In genomic region chr2:91986071-91986470, GRCm38 (mm10) we compare ENCODE assay signal across 9 mouse cellular contexts. TPM values are rescaled to one million over a fixed set of nuclear protein-coding genes. Genes with fewer than 3 reads are reported as not detected.
DNase-seq lines count a peak whose midpoint lies in the region; ATAC-seq and TF ChIP-seq lines count a peak whose summit lies in the region.
"Had no signal": no experiment of that assay in that cellular context is flagged by ENCODE, and none has a peak within 500 bp of the region (broad histone marks: within the 10 kb centered on the region; RNA-seq: fewer than 3 reads in every experiment).

No protein-coding gene starts in this region.

- H3K9me3 ChIP-seq in heart, embryonic 13.5 days, result no peaks in the 10 kb centered on the region
- no peaks in the 10 kb centered on the region for H3K9me3 ChIP-seq in heart, embryonic 11.5 days (replicated peaks; ENCODE audit: control insufficient read depth, low read length)
- H3K9me3 ChIP-seq in ES-Bruce4 (replicated peaks; ENCODE audit: control insufficient read depth, insufficient read depth, low read length, poor library complexity, severe bottlenecking), result no peaks in the 10 kb centered on the region
- peaks cover 2% of the 10 kb centered on the region; the same call in 1 of the 2 replicates for H3K9me3 ChIP-seq in forebrain, embryonic 10.5 days
- no peaks in the 10 kb centered on the region; the same call in 1 of the 2 replicates for H3K9me3 ChIP-seq in liver, embryonic 13.5 days (replicated peaks)

- no peak overlapping the region for H3K4me3 ChIP-seq in heart, embryonic 13.5 days
- H3K4me3 ChIP-seq in heart, embryonic 11.5 days (ENCODE audit: low read depth, low read length), result no peak overlapping the region
- no peak overlapping the region for H3K4me3 ChIP-seq in ES-Bruce4 (ENCODE audit: low read depth, low read length)
- H3K4me3 ChIP-seq in forebrain, embryonic 10.5 days, result no peak overlapping the region
- no peak overlapping the region for H3K4me3 ChIP-seq in liver, embryonic 13.5 days (replicated peaks)

- H3K27ac ChIP-seq in heart, embryonic 13.5 days (replicated peaks), result 0 out of 2 replicates have a peak overlapping the region, but pooled peaks have one; percentile 12
- no peak overlapping the region for H3K27ac ChIP-seq in heart, embryonic 11.5 days (ENCODE audit: low read depth, low read length)
- H3K27ac ChIP-seq in ES-Bruce4 (ENCODE audit: insufficient read depth, low read length), result no peak overlapping the region
- H3K27ac ChIP-seq in forebrain, embryonic 10.5 days, result peak overlapping the region; percentile 71
- no peak overlapping the region; the same call in 1 of the 2 replicates for H3K27ac ChIP-seq in liver, embryonic 13.5 days

- ATAC-seq in heart, embryonic 13.5 days (ENCODE audit: extremely low read depth, insufficient number of reproducible peaks, low FRiP score, low TSS enrichment), result no peak
- no peak for ATAC-seq in heart, embryonic 11.5 days (replicated peaks; ENCODE audit: insufficient number of reproducible peaks, low FRiP score, low TSS enrichment)
- peak; percentile 45 for ATAC-seq in liver, embryonic 13.5 days (ENCODE audit: low read depth)

- H3K4me1 ChIP-seq in heart, embryonic 13.5 days, result peaks cover 28% of the 10 kb centered on the region
- peaks cover 13% of the 10 kb centered on the region for H3K4me1 ChIP-seq in heart, embryonic 11.5 days (ENCODE audit: control insufficient read depth, insufficient read depth, low read length)
- H3K4me1 ChIP-seq in ES-Bruce4 (ENCODE audit: control insufficient read depth, insufficient read depth, low read length), result peaks cover 3% of the 10 kb centered on the region
- peaks cover 44% of the 10 kb centered on the region for H3K4me1 ChIP-seq in forebrain, embryonic 10.5 days
- peaks cover 25% of the 10 kb centered on the region for H3K4me1 ChIP-seq in liver, embryonic 13.5 days (replicated peaks)

- WGBS in heart, embryonic 13.5 days, result 10% methylated on average over 5 of the region's 5 CpGs
- WGBS in heart, embryonic 11.5 days (ENCODE audit: insufficient replicate concordance), result 9% methylated on average over 5 of the region's 5 CpGs
- 2% methylated on average over 5 of the region's 5 CpGs for WGBS in forebrain, embryonic 10.5 days
- WGBS in liver, embryonic 13.5 days (ENCODE audit: insufficient replicate concordance), result 5% methylated on average over 5 of the region's 5 CpGs

- no peak for DNase-seq in forebrain, embryonic 10.5 days (ENCODE audit: extremely low spot score, low spot score)
- no peak for DNase-seq in liver, embryonic 13.5 days
- DNase-seq in retina, embryonic 14.5 days (ENCODE audit: low spot score), result peak; percentile 78
- DNase-seq in spleen, postnatal 4 days (ENCODE audit: low spot score in 2 of 2), result no peak
- no peak for DNase-seq in left cerebral cortex, adult 8-10 months (ENCODE audit: low spot score in 2 of 2)

- peaks cover 26% of the 10 kb centered on the region for H3K36me3 ChIP-seq in heart, embryonic 13.5 days
- H3K36me3 ChIP-seq in heart, embryonic 11.5 days (ENCODE audit: control insufficient read depth, insufficient read depth, low read length), result 0 out of 2 replicates have a peak, but pooled peaks cover 3% of the 10 kb centered on the region
- H3K36me3 ChIP-seq in ES-Bruce4 (ENCODE audit: control insufficient read depth, insufficient read depth, low read length, poor library complexity, severe bottlenecking), result no peaks in the 10 kb centered on the region
- H3K36me3 ChIP-seq in forebrain, embryonic 10.5 days (replicated peaks), result no peaks in the 10 kb centered on the region
- H3K36me3 ChIP-seq in liver, embryonic 13.5 days, result no peaks in the 10 kb centered on the region

- TF ChIP-seq POLR2A in ES-Bruce4 (IDR thresholded peaks at IDR 0.05; ENCODE audit: insufficient read depth, low read length), result no peak

- H3K9ac ChIP-seq in heart, embryonic 13.5 days, result no peak overlapping the region; the same call in 1 of the 2 replicates
- no peak overlapping the region for H3K9ac ChIP-seq in heart, embryonic 11.5 days (ENCODE audit: low read depth, low read length)
- H3K9ac ChIP-seq in ES-Bruce4 (ENCODE audit: low read depth, poor library complexity, severe bottlenecking), result no peak overlapping the region
- H3K9ac ChIP-seq in liver, embryonic 13.5 days, result no peak overlapping the region

- TF ChIP-seq EP300 in ES-Bruce4 (IDR thresholded peaks at IDR 0.05; ENCODE audit: insufficient read depth, low read depth, low read length), result no peak

- H3K27me3 ChIP-seq in heart, embryonic 13.5 days (replicated peaks), result 0 out of 2 replicates have a peak, but pooled peaks cover 6% of the 10 kb centered on the region
- no peaks in the 10 kb centered on the region for H3K27me3 ChIP-seq in heart, embryonic 11.5 days (ENCODE audit: control insufficient read depth, insufficient read depth, low read length)
- H3K27me3 ChIP-seq in ES-Bruce4 (ENCODE audit: control insufficient read depth, insufficient read depth, low read length, poor library complexity, severe bottlenecking), result no peaks in the 10 kb centered on the region
- H3K27me3 ChIP-seq in forebrain, embryonic 10.5 days (ENCODE audit: poor library complexity, severe bottlenecking), result peaks cover 19% of the 10 kb centered on the region
- peaks cover 13% of the 10 kb centered on the region for H3K27me3 ChIP-seq in liver, embryonic 13.5 days

- peak; percentile 48 for TF ChIP-seq CTCF in ES-Bruce4 (IDR thresholded peaks at IDR 0.05; ENCODE audit: low read depth, low read length)

- H3K4me2 ChIP-seq in heart, embryonic 13.5 days, result no peak overlapping the region
- no peak overlapping the region for H3K4me2 ChIP-seq in heart, embryonic 11.5 days
- no peak overlapping the region for H3K4me2 ChIP-seq in liver, embryonic 13.5 days

RNA-seq across cellular contexts. Expression of gene Dgkz, which starts 10.4 kb away (rescaled TPM):
- polyA plus RNA-seq in heart, embryonic 13.5 days (2015; fragmentation: Nextera tagmentation; extraction: Ambion mirVana), result 37.9 and 43.4 TPM in 2 replicates
- polyA plus RNA-seq in heart, embryonic 11.5 days (2014; fragmentation: Nextera tagmentation; extraction: Ambion mirVana), result 42.1 and 49.6 TPM in 2 replicates
- 28.1 and 29.6 TPM in 2 replicates for polyA plus RNA-seq in ES-Bruce4 (2011; ENCODE audit: insufficient read depth, insufficient read length, low read depth, missing spikeins)
- polyA plus RNA-seq in forebrain, embryonic 10.5 days (2016; fragmentation: Nextera tagmentation; extraction: Ambion mirVana), result 35.1 and 39.1 TPM in 2 replicates
- 24.7 and 28.0 TPM in 2 replicates for polyA plus RNA-seq in liver, embryonic 13.5 days (2015; fragmentation: Nextera tagmentation; extraction: Ambion mirVana)
- total RNA-seq in left cerebral cortex, adult 8-10 months (2022), result 100 to 1,000 TPM; 414 to 471 (median 424) TPM

RNA-seq across cellular contexts. Expression of gene Creb3l1, which starts 38.2 kb away (rescaled TPM):
- polyA plus RNA-seq in heart, embryonic 13.5 days (2015; fragmentation: Nextera tagmentation; extraction: Ambion mirVana), result 6.9 and 9.0 TPM in 2 replicates
- 8.2 TPM in 2 replicates for polyA plus RNA-seq in heart, embryonic 11.5 days (2014; fragmentation: Nextera tagmentation; extraction: Ambion mirVana)
- 10.5 and 10.9 TPM in 2 replicates for polyA plus RNA-seq in ES-Bruce4 (2011; ENCODE audit: insufficient read depth, insufficient read length, low read depth, missing spikeins)
- polyA plus RNA-seq in forebrain, embryonic 10.5 days (2016; fragmentation: Nextera tagmentation; extraction: Ambion mirVana), result 0.73 and 0.86 TPM in 2 replicates
- polyA plus RNA-seq in liver, embryonic 13.5 days (2015; fragmentation: Nextera tagmentation; extraction: Ambion mirVana), result 1.1 and 1.4 TPM in 2 replicates
- total RNA-seq in left cerebral cortex, adult 8-10 months (2022), result 1 to 10 TPM; 1.3 to 2.2 (median 1.8) TPM

RNA-seq across cellular contexts. Expression of gene Gm9821, which starts 40.6 kb away (rescaled TPM):
- polyA plus RNA-seq in heart, embryonic 13.5 days (2015; fragmentation: Nextera tagmentation; extraction: Ambion mirVana), result 1.6 and 2.2 TPM in 2 replicates
- 1.8 and 2.8 TPM in 2 replicates for polyA plus RNA-seq in heart, embryonic 11.5 days (2014; fragmentation: Nextera tagmentation; extraction: Ambion mirVana)
- polyA plus RNA-seq in ES-Bruce4 (2011; ENCODE audit: insufficient read depth, insufficient read length, low read depth, missing spikeins), result not detected in 2 replicates
- 0.44 and 0.52 TPM in 2 replicates for polyA plus RNA-seq in forebrain, embryonic 10.5 days (2016; fragmentation: Nextera tagmentation; extraction: Ambion mirVana)
- 0.80 and 0.89 TPM in 2 replicates for polyA plus RNA-seq in liver, embryonic 13.5 days (2015; fragmentation: Nextera tagmentation; extraction: Ambion mirVana)
- not detected for total RNA-seq in left cerebral cortex, adult 8-10 months (2022)
- total RNA-seq: heart, postnatal 14 days had no signal

RNA-seq across cellular contexts. Expression of gene Mdk, which starts 54.0 kb away (rescaled TPM):
- polyA plus RNA-seq in heart, embryonic 13.5 days (2015; fragmentation: Nextera tagmentation; extraction: Ambion mirVana), result 603 and 654 TPM in 2 replicates
- polyA plus RNA-seq in heart, embryonic 11.5 days (2014; fragmentation: Nextera tagmentation; extraction: Ambion mirVana), result 842 and 965 TPM in 2 replicates
- 156 and 167 TPM in 2 replicates for polyA plus RNA-seq in ES-Bruce4 (2011; ENCODE audit: insufficient read depth, insufficient read length, low read depth, missing spikeins)
- 1,773 and 1,865 TPM in 2 replicates for polyA plus RNA-seq in forebrain, embryonic 10.5 days (2016; fragmentation: Nextera tagmentation; extraction: Ambion mirVana)
- polyA plus RNA-seq in liver, embryonic 13.5 days (2015; fragmentation: Nextera tagmentation; extraction: Ambion mirVana), result 50.1 and 52.2 TPM in 2 replicates
- 10 to 100 TPM; 17.9 to 21.1 (median 19.8) TPM for total RNA-seq in left cerebral cortex, adult 8-10 months (2022)

RNA-seq across cellular contexts. Expression of gene Chrm4, which starts 59.0 kb away (rescaled TPM):
- not detected in 2 replicates for polyA plus RNA-seq in heart, embryonic 13.5 days (2015; fragmentation: Nextera tagmentation; extraction: Ambion mirVana)
- polyA plus RNA-seq in heart, embryonic 11.5 days (2014; fragmentation: Nextera tagmentation; extraction: Ambion mirVana), result not detected in 2 replicates
- 0.78 and 0.97 TPM in 2 replicates for polyA plus RNA-seq in ES-Bruce4 (2011; ENCODE audit: insufficient read depth, insufficient read length, low read depth, missing spikeins)
- polyA plus RNA-seq in forebrain, embryonic 10.5 days (2016; fragmentation: Nextera tagmentation; extraction: Ambion mirVana), result 0.12 and 0.77 TPM in 2 replicates
- polyA plus RNA-seq in liver, embryonic 13.5 days (2015; fragmentation: Nextera tagmentation; extraction: Ambion mirVana), result 0.07 and 0.09 TPM in 2 replicates
- total RNA-seq in left cerebral cortex, adult 8-10 months (2022), result 10 to 100 TPM; 57.9 to 66.5 (median 60.3) TPM
- total RNA-seq: heart, postnatal 14 days had no signal

Comparison
In these comparisons a context has a peak if more than half of its experiments do, and no peak if none do; other contexts are left out.
1. H3K27ac ChIP-seq: peak in heart, embryonic 13.5 days (single experiment) and forebrain, embryonic 10.5 days (single experiment); none in heart, embryonic 11.5 days (single experiment), ES-Bruce4 (single experiment) and liver, embryonic 13.5 days (single experiment).